ENCODE assay signal across 8 mouse cellular contexts in the genomic region with DNA sequence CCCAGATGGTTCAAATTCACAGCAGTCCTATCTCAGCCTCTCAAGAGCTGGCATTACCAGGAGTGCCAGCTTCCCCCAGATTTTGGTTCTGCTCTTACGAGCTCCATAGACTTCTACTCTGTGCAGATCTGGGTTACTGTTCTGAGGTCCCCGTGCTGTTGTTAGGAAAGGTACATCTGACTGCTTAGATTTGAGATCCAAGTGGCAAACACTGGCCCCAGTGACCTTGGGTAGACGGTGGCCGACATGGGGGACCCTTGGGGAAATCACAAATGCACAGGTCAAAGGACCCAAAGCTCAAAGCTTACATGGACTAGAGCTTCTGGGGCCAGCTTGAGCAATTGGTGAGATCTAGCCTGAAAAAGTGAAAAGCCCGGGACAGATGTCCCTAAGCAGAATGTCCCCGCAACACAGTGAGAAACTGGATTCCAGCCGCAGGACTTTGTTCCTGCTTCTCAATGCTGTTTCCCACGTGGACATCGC. TPM values are rescaled to one million over a fixed set of nuclear protein-coding genes. Genes with fewer than 3 reads are reported as not detected.
DNase-seq lines count a peak whose midpoint lies in the region; ATAC-seq lines count a peak whose summit lies in the region.

No protein-coding gene starts in this region.

- peaks cover 34% of the 10 kb centered on the region for H3K4me1 ChIP-seq in lung, embryonic 15.5 days
- peaks cover 21% of the 10 kb centered on the region for H3K4me1 ChIP-seq in embryonic facial prominence, embryonic 14.5 days (ENCODE audit: control insufficient read depth, insufficient read depth, low read length)
- H3K4me1 ChIP-seq in limb, embryonic 12.5 days (replicated peaks), result peaks cover 37% of the 10 kb centered on the region

- no peak for DNase-seq in lung, postnatal 25 days (ENCODE audit: low spot score)
- no peak for DNase-seq in embryonic facial prominence, embryonic 14.5 days (ENCODE audit: low spot score)
- peak; percentile 10 for DNase-seq in retina, postnatal 1 day
- no peak for DNase-seq in embryo, embryonic 11 days
- DNase-seq in right cerebral cortex, postnatal 14 days, result no peak
- DNase-seq in right cerebral cortex, adult 18-20 months, result no peak

- ATAC-seq in lung, embryonic 15.5 days (ENCODE audit: borderline replicate concordance, extremely low read depth, low FRiP score, low TSS enrichment), result no peak
- ATAC-seq in embryonic facial prominence, embryonic 14.5 days (ENCODE audit: low read depth), result no peak
- no peak for ATAC-seq in limb, embryonic 12.5 days (ENCODE audit: insufficient number of reproducible peaks, insufficient read depth, low FRiP score, low TSS enrichment, low read depth)

- H3K9ac ChIP-seq in lung, embryonic 15.5 days, result no peak overlapping the region
- H3K9ac ChIP-seq in embryonic facial prominence, embryonic 14.5 days (ENCODE audit: low read depth, low read length), result 0 out of 2 replicates have a peak overlapping the region, but pooled peaks have one; percentile 82
- no peak overlapping the region for H3K9ac ChIP-seq in limb, embryonic 12.5 days (replicated peaks)

- WGBS in lung, embryonic 15.5 days, result 39% methylated on average over 9 of the region's 9 CpGs
- WGBS in embryonic facial prominence, embryonic 14.5 days, result 48% methylated on average over 9 of the region's 9 CpGs
- 54% methylated on average over 9 of the region's 9 CpGs for WGBS in limb, embryonic 12.5 days

- no peaks in the 10 kb centered on the region for H3K27me3 ChIP-seq in lung, embryonic 15.5 days
- H3K27me3 ChIP-seq in embryonic facial prominence, embryonic 14.5 days (replicated peaks; ENCODE audit: control insufficient read depth, insufficient read depth, low read length), result no peaks in the 10 kb centered on the region
- no peaks in the 10 kb centered on the region for H3K27me3 ChIP-seq in limb, embryonic 12.5 days

- no peaks in the 10 kb centered on the region for H3K9me3 ChIP-seq in lung, embryonic 15.5 days
- H3K9me3 ChIP-seq in embryonic facial prominence, embryonic 14.5 days (ENCODE audit: control insufficient read depth, low read length), result no peaks in the 10 kb centered on the region
- H3K9me3 ChIP-seq in limb, embryonic 12.5 days, result no peaks in the 10 kb centered on the region

- peaks cover 55% of the 10 kb centered on the region for H3K36me3 ChIP-seq in lung, embryonic 15.5 days
- H3K36me3 ChIP-seq in embryonic facial prominence, embryonic 14.5 days (ENCODE audit: control insufficient read depth, insufficient read depth, low read length), result peaks cover 69% of the 10 kb centered on the region
- H3K36me3 ChIP-seq in limb, embryonic 12.5 days, result peaks cover 77% of the 10 kb centered on the region

- H3K4me3 ChIP-seq in lung, embryonic 15.5 days, result no peak overlapping the region; the same call in 1 of the 2 replicates
- 0 out of 2 replicates have a peak overlapping the region, but pooled peaks have one; percentile 60 for H3K4me3 ChIP-seq in embryonic facial prominence, embryonic 14.5 days (ENCODE audit: low read depth, low read length)
- no peak overlapping the region for H3K4me3 ChIP-seq in limb, embryonic 12.5 days (replicated peaks)

- H3K27ac ChIP-seq in lung, embryonic 15.5 days, result 0 out of 2 replicates have a peak overlapping the region, but pooled peaks have one; percentile 47
- H3K27ac ChIP-seq in embryonic facial prominence, embryonic 14.5 days (replicated peaks; ENCODE audit: low read depth, low read length), result 0 out of 2 replicates have a peak overlapping the region, but pooled peaks have one; percentile 58
- H3K27ac ChIP-seq in limb, embryonic 12.5 days, result peak overlapping the region; percentile 97; the same call in 1 of the 2 replicates

- H3K4me2 ChIP-seq in lung, embryonic 15.5 days, result peak overlapping the region; percentile 72
- peak overlapping the region; percentile 68 for H3K4me2 ChIP-seq in embryonic facial prominence, embryonic 14.5 days (ENCODE audit: low read depth, low read length)
- H3K4me2 ChIP-seq in limb, embryonic 12.5 days, result peak overlapping the region; percentile 67

RNA-seq across cellular contexts. Expression of a gene that starts 2.9 kb away (rescaled TPM):
- 5,197 and 5,279 TPM in 2 replicates for polyA plus RNA-seq in lung, embryonic 15.5 days (2015; fragmentation: Nextera tagmentation; extraction: Ambion mirVana)
- polyA plus RNA-seq in embryonic facial prominence, embryonic 14.5 days (2014; fragmentation: Nextera tagmentation; extraction: Ambion mirVana), result 4,260 and 4,697 TPM in 2 replicates
- 4,887 and 4,953 TPM in 2 replicates for polyA plus RNA-seq in limb, embryonic 12.5 days (2016; fragmentation: Nextera tagmentation; extraction: Ambion mirVana)

RNA-seq across cellular contexts. Expression of a gene that starts 9.9 kb away (rescaled TPM):
- 161 and 176 TPM in 2 replicates for polyA plus RNA-seq in lung, embryonic 15.5 days (2015; fragmentation: Nextera tagmentation; extraction: Ambion mirVana)
- polyA plus RNA-seq in embryonic facial prominence, embryonic 14.5 days (2014; fragmentation: Nextera tagmentation; extraction: Ambion mirVana), result 120 and 132 TPM in 2 replicates
- polyA plus RNA-seq in limb, embryonic 12.5 days (2016; fragmentation: Nextera tagmentation; extraction: Ambion mirVana), result 224 and 230 TPM in 2 replicates

RNA-seq across cellular contexts. Expression of a gene that starts 18.9 kb away (rescaled TPM):
- polyA plus RNA-seq in lung, embryonic 15.5 days (2015; fragmentation: Nextera tagmentation; extraction: Ambion mirVana), result 161 and 173 TPM in 2 replicates
- polyA plus RNA-seq in embryonic facial prominence, embryonic 14.5 days (2014; fragmentation: Nextera tagmentation; extraction: Ambion mirVana), result 123 and 127 TPM in 2 replicates
- polyA plus RNA-seq in limb, embryonic 12.5 days (2016; fragmentation: Nextera tagmentation; extraction: Ambion mirVana), result 155 and 156 TPM in 2 replicates

RNA-seq across cellular contexts. Expression of a gene that starts 22.1 kb away (rescaled TPM):
- polyA plus RNA-seq in lung, embryonic 15.5 days (2015; fragmentation: Nextera tagmentation; extraction: Ambion mirVana), result 42.7 and 46.7 TPM in 2 replicates
- polyA plus RNA-seq in embryonic facial prominence, embryonic 14.5 days (2014; fragmentation: Nextera tagmentation; extraction: Ambion mirVana), result 39.3 TPM in 2 replicates
- polyA plus RNA-seq in limb, embryonic 12.5 days (2016; fragmentation: Nextera tagmentation; extraction: Ambion mirVana), result 45.2 and 46.2 TPM in 2 replicates

RNA-seq across cellular contexts. Expression of a gene that starts 24.9 kb away (rescaled TPM):
- 0.33 and 0.74 TPM in 2 replicates for polyA plus RNA-seq in lung, embryonic 15.5 days (2015; fragmentation: Nextera tagmentation; extraction: Ambion mirVana)
- 1.2 and 1.5 TPM in 2 replicates for polyA plus RNA-seq in embryonic facial prominence, embryonic 14.5 days (2014; fragmentation: Nextera tagmentation; extraction: Ambion mirVana)
- polyA plus RNA-seq in limb, embryonic 12.5 days (2016; fragmentation: Nextera tagmentation; extraction: Ambion mirVana), result 1.4 TPM in 2 replicates

Comparison
In these comparisons a context has a peak if more than half of its experiments do, and no peak if none do; other contexts are left out.
1. H3K27ac ChIP-seq: peak in every context shown above with its lines; median percentile 97 in limb, embryonic 12.5 days; 58 in embryonic facial prominence, embryonic 14.5 days; 47 in lung, embryonic 15.5 days.